Mouse (Mus musculus) G1E (cell line): ENCODE data around the gene Mettl7a1. TPM values are rescaled to one million over a fixed set of nuclear protein-coding genes. Genes with fewer than 3 reads are reported as not detected.
"Not testable (repeated sequence)": the region's sequence is repeated elsewhere in the genome, so short reads cannot be mapped to it uniquely, and the experiment has no call there.

Experiments
- ATAC-seq: 2 replicates; pipeline ENCODE4 v1.8.0; 2016; ENCODE audit warnings: mild to moderate bottlenecking; ENCODE audit not compliant: insufficient number of reproducible peaks, poor library complexity, low FRiP score, severe bottlenecking; ENCODE audit errors: extremely low read depth
- DNase-seq: peaks from one replicate; pipeline ENCODE4 v3.0.0; 2012; ENCODE audit warnings: low spot score
- H3K27me3 ChIP-seq: 2 replicates; pipeline ENCODE4 v1.6.1; 2012; ENCODE audit warnings: mild to moderate bottlenecking, low read length, inconsistent platforms; ENCODE audit not compliant: insufficient read depth
- H3K36me3 ChIP-seq: replicated peaks from 2 replicates; pipeline ENCODE3; 2012; ENCODE audit warnings: mild to moderate bottlenecking, inconsistent platforms
- H3K4me1 ChIP-seq: 2 replicates; pipeline ENCODE4 v1.6.1; 2012; ENCODE audit warnings: low read depth, low read length, inconsistent platforms, mixed read lengths; ENCODE audit not compliant: insufficient read depth
- H3K4me3 ChIP-seq: 2 replicates; pipeline ENCODE4 v1.5.1; 2012; ENCODE audit warnings: low read depth, mild to moderate bottlenecking, inconsistent platforms, low read length, moderate library complexity, mixed read lengths
- H3K9me3 ChIP-seq: replicated peaks from 2 replicates; pipeline ENCODE4 v1.6.1; 2012; ENCODE audit warnings: inconsistent platforms
- CTCF ChIP-seq: IDR thresholded peaks from 2 replicates; pipeline ENCODE4 v1.5.1; 2012; ENCODE audit warnings: low read depth, low read length, inconsistent platforms, mixed read lengths
- GATA1 ChIP-seq: IDR thresholded peaks from 2 replicates; pipeline ENCODE4 v1.6.1; 2012; ENCODE audit warnings: borderline replicate concordance, low read length, inconsistent platforms, mixed read lengths
- GATA2 ChIP-seq: IDR thresholded peaks from 2 replicates; pipeline ENCODE4 v1.6.1; 2012; ENCODE audit warnings: low read depth, low read length, inconsistent platforms, borderline replicate concordance
- POLR2AphosphoS5 ChIP-seq: IDR thresholded peaks from 2 replicates; pipeline ENCODE4 v1.6.1; 2012; ENCODE audit warnings: low read depth, low read length, inconsistent platforms; ENCODE audit not compliant: insufficient replicate concordance
- TAL1 ChIP-seq: conservative IDR thresholded peaks from 2 replicates; pipeline ENCODE4 v1.6.1; 2012; ENCODE audit warnings: low read depth, low read length, inconsistent platforms, mixed read lengths
- polyA plus RNA-seq: library from polyadenylated mRNA; stranded (reverse); fragments of >175 nt; gene quantifications from 2 replicates; pipeline ENCODE4 v1.2.3, GENCODE M21; 2012
- total RNA-seq, 2 experiments: library from RNA; stranded (forward) in 1 of 2; stranded (reverse) in 1 of 2; fragments of 200-1000 nt in 1 of 2; fragments of >200 nt in 1 of 2; fragmentation: Nextera tagmentation in 1 of 2; gene quantifications; 2 replicates each; pipeline ENCODE4 v1.2.3; 2014 to 2017

The Mettl7a1 gene
- total RNA-seq (2014; fragmentation: Nextera tagmentation) (5.5 and 50.3 TPM in 2 replicates), total RNA-seq (2017) (31.2 and 31.6 TPM in 2 replicates), polyA plus RNA-seq (22.1 and 24.2 TPM in 2 replicates)

- DNase-seq = peak; percentile 80
- TF ChIP-seq CTCF (no peak), POLR2AphosphoS5 (no peak), GATA1 (no peak), GATA2 (no peak), TAL1 (no peak)
- Histone ChIP-seq H3K4me3 (peak within 1 kb of the TSS; percentile 73), H3K27me3 (no peaks in the 10 kb centered on the region), H3K36me3 (peaks cover 3% of the 10 kb centered on the region), H3K4me1 (peaks cover 50% of the 10 kb centered on the region), H3K9me3 (0 out of 2 replicates have a peak, but pooled peaks cover 2% of the 10 kb centered on the region)
- ATAC-seq = peak; percentile 65
Observed at GRCm38 (mm10) chr15:100304019-100304991, at the start of gene Mettl7a1. Gene Mettl7a1, plus strand, starts transcription at chr15:100304140.

- ATAC-seq (no peak), DNase-seq (no peak)
- H3K4me1 ChIP-seq = peaks cover 2% of the 10 kb centered on the region; the same call in 1 of the 2 replicates
- no peaks in the 10 kb centered on the region for H3K27me3 ChIP-seq
- H3K4me3 ChIP-seq = no peak overlapping the region
- no peaks in the 10 kb centered on the region for H3K9me3 ChIP-seq
- H3K36me3 ChIP-seq = peaks cover 81% of the 10 kb centered on the region
- TF ChIP-seq GATA1 (no peak), CTCF (no peak), TAL1 (no peak), POLR2AphosphoS5 (no peak), GATA2 (no peak)
Observed at GRCm38 (mm10) chr15:100256386-100256785, 47.6 kb upstream of the Mettl7a1 start.

DNA sequence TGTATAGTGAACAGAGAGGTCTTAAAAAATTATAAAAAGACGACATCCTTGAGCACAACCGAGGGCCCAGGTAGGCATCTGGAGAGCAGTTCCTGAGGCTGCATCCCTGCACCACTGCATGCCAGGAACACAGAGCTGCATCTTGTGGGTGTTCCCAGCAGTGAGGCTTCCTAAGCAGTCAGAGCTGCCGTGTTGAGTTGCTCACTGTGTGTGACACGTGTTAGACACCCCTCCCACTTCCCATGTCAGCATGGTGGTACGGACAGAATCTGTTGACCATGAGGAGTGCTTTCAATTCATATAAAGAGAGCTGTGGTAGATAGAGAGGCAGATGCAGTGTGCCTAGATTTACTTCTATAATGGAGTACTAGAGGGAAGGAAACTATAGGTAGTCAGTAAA, 46.6 kb upstream of the Mettl7a1 start:
- ATAC-seq (no peak), DNase-seq (no peak)
- Histone ChIP-seq H3K9me3 (no peaks in the 10 kb centered on the region), H3K36me3 (peaks cover 81% of the 10 kb centered on the region), H3K4me3 (no peak overlapping the region), H3K4me1 (peaks cover 3% of the 10 kb centered on the region; the same call in 1 of the 2 replicates), H3K27me3 (no peaks in the 10 kb centered on the region)
- TF ChIP-seq GATA1 = no peak
- TF ChIP-seq TAL1 = no peak
- no peak for TF ChIP-seq GATA2
- TF ChIP-seq CTCF = no peak
- TF ChIP-seq POLR2AphosphoS5 = no peak

DNA sequence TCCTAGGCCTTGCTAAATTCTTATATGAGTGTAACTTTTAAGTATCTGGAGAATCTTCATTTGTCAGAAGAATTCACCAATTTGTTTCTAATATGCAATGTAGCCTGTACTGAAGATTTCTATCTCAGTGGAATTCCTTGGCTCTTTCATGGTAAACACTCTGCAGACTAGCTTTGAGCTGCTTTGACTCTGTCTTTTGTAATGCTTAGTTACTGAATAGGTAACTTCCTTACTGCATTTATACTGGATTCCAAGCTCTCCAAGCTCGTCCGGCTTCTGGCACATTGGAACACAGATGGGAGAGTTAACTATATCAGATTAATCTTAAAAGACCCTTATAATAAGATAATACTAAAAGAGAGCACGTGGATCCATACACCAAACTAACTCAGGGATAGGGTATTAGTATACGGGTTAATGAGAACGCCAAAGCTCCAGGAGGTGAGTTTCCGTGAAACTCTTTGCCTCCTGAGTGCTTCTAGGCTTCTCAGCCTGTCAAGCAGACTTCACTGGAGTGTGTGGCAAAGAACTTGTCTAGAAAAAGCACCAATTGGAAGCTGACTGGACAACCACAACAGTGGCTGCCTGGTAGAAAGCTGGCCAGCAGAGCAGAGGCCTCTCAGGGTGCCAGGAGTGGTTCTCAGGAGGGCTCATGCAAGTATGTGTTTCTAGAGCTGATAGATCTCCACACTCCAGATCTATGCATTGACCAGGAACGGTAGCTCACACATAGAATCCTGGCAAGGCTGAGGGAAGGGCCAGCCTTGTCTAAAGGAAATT, 45.1 kb upstream of the Mettl7a1 start:
- H3K36me3 ChIP-seq = peaks cover 71% of the 10 kb centered on the region
- no peak for TF ChIP-seq POLR2AphosphoS5
- no peak for TF ChIP-seq GATA2
- no peak for TF ChIP-seq CTCF
- TF ChIP-seq GATA1 = no peak
- TF ChIP-seq TAL1 = no peak
- H3K4me3 ChIP-seq = no peak overlapping the region
- no peak for ATAC-seq
- H3K9me3 ChIP-seq = no peaks in the 10 kb centered on the region
- H3K27me3 ChIP-seq = no peaks in the 10 kb centered on the region
- no peak for DNase-seq
- peaks cover 3% of the 10 kb centered on the region; the same call in 1 of the 2 replicates for H3K4me1 ChIP-seq

GRCm38 (mm10) chr15:100260351-100260750, 43.6 kb upstream of the Mettl7a1 start:
- ATAC-seq, H3K4me1 ChIP-seq, H3K9me3 ChIP-seq, DNase-seq, H3K27me3 ChIP-seq, H3K4me3 ChIP-seq: not testable (repeated sequence)
- H3K36me3 ChIP-seq = peaks cover 56% of the 10 kb centered on the region

GRCm38 (mm10) chr15:100263246-100263905, 40.6 kb upstream of the Mettl7a1 start:
- peaks cover 27% of the 10 kb centered on the region for H3K36me3 ChIP-seq
- no peaks in the 10 kb centered on the region; the same call in 1 of the 2 replicates for H3K9me3 ChIP-seq
- ATAC-seq (no peak; the same call in 1 of the 2 replicates), DNase-seq (peak; percentile 9)
- H3K4me1 ChIP-seq = peaks cover 8% of the 10 kb centered on the region
- no peaks in the 10 kb centered on the region for H3K27me3 ChIP-seq
- TF ChIP-seq CTCF (no peak), POLR2AphosphoS5 (no peak), TAL1 (no peak), GATA2 (no peak), GATA1 (no peak)
- no peak overlapping the region for H3K4me3 ChIP-seq
